Mouse (Mus musculus): ENCODE results near the gene Fam129a.
"Not testable (repeated sequence)": the region's sequence is repeated elsewhere in the genome, so short reads cannot be mapped to it uniquely, and the experiment has no call there.

The Fam129a gene

GRCm38 (mm10) chr1:151572601-151573320 is 1.8 kb downstream of the Fam129a start:
- CTCF ChIA-PET, result interaction anchor here in 1 of 4 experiments (0.9 kb wide), 1 partner anchor 131 kb away, joined by 3 read pairs; no protein-coding TSS in a partner anchor
- POLR2A ChIA-PET, result interaction anchor here in 3 of 4 experiments (0.5 to 3.3 kb wide), 10 partner anchors 9 to 75 kb away, joined by 3 to 9 read pairs (median 4); partner anchors contain the start of gene Rnf2 (in 3 of the 3)

- CTCF ChIA-PET, result interaction anchor here in 3 of 4 experiments (0.5 to 1.5 kb wide), 4 partner anchors 16 to 1934 kb away, joined by 3 to 5 read pairs (median 4); no protein-coding TSS in a partner anchor
- POLR2A ChIA-PET, result interaction anchor here in 2 of 4 experiments (0.9 to 1.3 kb wide), 2 partner anchors 93 to 135 kb away, joined by 3 to 14 read pairs; no protein-coding TSS in a partner anchor
These were observed 9.4 kb downstream of the Fam129a start for GRCm38 (mm10) chr1:151580200-151580982.

DNA sequence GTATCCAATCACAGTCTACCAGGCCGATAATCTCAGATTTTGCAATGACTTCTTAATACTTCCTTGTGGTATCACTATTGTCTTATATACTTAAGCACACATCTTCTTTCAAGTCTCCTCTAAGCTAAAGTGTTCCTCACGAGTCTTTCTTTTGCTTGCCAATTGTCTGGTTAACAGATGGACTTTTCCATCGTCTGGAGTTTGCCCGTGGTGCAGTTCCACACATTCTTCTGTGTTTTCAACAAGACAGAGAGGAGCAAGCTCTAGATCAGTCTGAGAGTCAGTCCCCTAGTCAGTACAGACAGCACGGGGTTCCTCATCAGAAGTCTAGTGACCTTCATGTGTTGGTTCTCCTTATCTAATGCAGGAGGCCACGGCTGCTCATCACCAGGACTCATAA is 10.5 kb downstream of the Fam129a start:
- ChIA-PET POLR2A (interaction anchor here in 2 of 4 experiments (0.7 to 1.4 kb wide), 5 partner anchors 9 to 94 kb away, joined by 3 to 4 read pairs (median 3); partner anchors contain the start of gene Rnf2 (in 1 of the 2)), CTCF (no interaction called here)

- POLR2A ChIA-PET, result interaction anchor here in 3 of 4 experiments (0.6 to 1.4 kb wide), 7 partner anchors 9 to 82 kb away, joined by 3 to 5 read pairs (median 4); partner anchors contain the start of gene Rnf2 (in 1 of the 3)
- CTCF ChIA-PET, result no interaction called here
These were observed 11.0 kb downstream of the Fam129a start for GRCm38 (mm10) chr1:151581977-151582376.

DNA sequence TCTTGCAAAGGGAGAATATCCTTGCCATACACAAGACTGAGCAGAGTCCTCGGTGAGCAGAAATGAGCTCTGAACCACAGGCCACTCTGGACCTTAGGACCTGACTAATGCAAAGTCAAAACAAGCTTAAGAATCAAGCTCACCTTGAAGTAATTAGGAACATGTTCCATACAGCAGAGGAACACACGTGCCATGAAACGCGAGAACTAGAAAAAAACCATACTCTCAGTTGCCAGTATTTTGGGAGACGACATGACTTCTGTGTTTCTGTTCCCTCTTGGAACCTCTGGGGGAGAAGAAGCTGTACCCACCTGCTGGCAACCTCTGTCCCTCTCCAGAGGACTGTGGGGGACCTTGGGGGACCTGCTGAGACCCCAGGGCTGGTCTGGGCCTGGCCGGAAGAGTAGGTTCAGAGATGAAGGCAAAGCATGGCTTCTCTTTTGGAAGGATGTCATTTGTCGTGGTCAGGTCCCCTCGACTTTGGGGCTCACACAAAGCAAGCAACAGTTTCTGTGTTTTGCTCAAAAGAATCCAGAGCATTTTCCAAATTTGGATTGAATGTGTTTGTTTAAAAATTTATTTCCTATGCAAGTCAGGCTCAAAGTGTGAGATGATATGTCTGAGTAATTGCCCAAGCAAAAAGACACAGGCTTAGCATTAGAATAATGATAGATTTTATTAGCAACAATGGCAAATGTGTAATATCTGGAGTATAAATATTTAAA is 12.6 kb downstream of the Fam129a start:
- CTCF ChIA-PET, result interaction anchor here in 1 of 4 experiments (0.6 kb wide), 2 partner anchors 19 to 86 kb away, joined by 3 read pairs; no protein-coding TSS in a partner anchor
- POLR2A ChIA-PET, result no interaction called here

DNA sequence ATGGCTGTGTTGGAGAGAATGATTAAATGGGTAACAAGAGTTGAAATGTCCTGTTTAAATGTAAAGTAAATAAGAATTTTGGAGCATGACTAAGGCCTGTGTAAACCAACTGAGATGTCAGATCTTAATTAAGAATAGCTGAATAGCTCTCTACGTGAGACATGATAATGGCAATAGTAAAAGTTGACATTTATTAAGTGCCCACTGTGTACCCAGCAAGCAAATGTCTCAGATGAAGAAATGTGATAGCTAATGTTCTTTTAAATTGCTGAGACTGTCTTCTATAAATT is 13.1 kb downstream of the Fam129a start:
- CTCF ChIA-PET, result no interaction called here
- POLR2A ChIA-PET, result no interaction called here

DNA sequence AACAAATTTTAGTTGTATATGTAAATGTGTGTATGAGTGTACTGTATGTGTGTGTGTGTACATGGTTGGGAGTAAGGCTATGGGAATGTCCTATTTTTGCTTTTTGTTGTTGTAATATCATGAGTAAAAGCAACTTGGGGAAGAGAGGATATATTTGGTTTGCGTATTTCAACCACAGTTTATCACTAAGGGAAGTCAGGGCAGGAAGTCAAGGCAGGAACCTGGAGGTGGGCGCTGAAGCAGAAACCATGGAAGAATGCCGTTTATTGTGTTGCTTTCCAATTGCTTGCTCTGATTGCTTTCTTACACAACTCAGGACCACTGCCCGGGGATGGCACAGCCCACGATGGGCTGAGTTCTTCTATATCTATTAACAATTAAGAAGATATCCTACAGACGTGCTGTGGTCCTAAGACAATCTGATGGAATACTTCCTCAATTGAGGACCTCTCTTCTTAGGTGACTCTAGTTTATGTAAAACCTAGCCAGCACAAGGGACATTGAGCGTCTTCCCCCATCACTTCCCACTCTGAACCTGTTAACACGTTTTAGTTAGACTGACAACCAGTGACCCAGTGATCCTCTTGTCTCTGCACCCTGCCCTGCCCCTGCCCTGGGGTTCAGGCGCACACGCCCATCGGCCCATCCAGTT is 13.7 kb downstream of the Fam129a start:
- POLR2A ChIA-PET, result interaction anchor here in 1 of 4 experiments (1.0 kb wide), 2 partner anchors 11 to 85 kb away, joined by 4 to 7 read pairs; no protein-coding TSS in a partner anchor
- CTCF ChIA-PET, result no interaction called here

GRCm38 (mm10) chr1:151585647-151586046 is 14.7 kb downstream of the Fam129a start:
- POLR2A ChIA-PET, result interaction anchor here in 2 of 4 experiments (0.8 to 1.0 kb wide), 3 partner anchors 10 to 86 kb away, joined by 3 to 7 read pairs (median 4); partner anchors contain the start of gene Fam129a (in 1 of the 2)
- CTCF ChIA-PET, result no interaction called here

DNA sequence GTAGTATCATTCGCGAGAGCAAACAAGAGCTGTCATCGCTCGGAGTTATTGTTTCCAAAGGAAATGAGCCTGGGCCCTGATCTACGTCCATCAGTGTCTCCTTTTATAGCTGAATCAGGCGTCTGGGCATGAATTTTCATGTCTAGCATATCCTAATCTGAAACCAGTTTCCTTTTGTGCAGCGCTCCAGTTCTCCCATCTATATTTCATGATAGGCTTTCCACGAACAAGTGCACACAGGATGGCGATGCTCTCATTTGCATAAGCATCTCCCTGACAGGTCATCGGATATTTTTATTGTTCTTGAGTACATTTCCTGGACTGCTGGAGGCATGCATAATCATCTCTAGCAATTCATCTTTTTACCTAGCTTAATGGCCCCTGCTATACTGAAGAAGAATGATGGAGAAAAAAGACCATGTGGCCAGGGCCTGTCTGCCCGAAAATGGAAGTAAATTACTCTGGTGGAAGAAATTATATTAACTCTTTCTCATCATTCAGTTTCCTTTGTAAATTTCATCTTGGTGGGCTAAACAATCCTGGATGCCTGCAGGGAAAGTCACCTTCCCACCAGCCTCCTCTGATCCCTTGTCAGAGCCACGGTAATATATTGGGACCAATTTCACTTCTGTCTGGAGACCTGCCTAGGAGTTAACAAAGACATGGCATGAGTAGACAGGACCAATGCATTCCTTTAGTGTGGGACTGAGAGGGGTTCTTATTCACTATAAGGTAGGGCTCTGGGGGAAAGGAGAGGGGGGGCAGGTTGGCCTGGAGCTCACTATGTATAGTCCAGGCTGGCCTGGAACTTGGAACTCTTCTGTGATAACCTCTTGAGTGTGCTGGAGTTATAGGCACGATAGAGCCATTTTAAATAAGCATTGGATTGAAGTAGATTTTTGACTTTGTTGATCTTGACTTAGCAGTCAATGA is 21.4 kb downstream of the Fam129a start:
- CTCF ChIA-PET, result no interaction called here
- POLR2A ChIA-PET, result interaction anchor here in 1 of 4 experiments (0.6 to 1.0 kb wide), 3 partner anchors 11 to 93 kb away, joined by 3 read pairs; no protein-coding TSS in a partner anchor

DNA sequence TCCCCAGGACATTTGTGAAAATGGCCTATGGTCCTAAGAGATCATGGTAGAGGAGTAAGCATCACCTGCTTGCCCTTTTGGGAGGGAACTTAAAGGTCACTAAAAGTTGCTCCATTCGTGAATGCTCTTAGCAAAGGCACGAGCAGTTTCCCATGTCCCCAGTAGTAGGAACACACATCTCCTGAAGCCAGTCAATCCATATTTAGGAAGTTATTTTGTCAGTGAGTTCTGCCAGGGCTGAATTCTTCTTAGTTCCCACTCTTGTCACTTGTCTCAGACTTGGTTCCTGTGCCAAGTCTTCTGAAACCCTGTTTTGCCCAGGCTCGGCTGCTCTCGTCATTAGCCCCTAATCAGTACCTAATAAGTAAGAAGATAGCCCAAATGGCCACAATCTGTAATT is 23.9 kb downstream of the Fam129a start:
- ChIA-PET POLR2A (interaction anchor here in 1 of 4 experiments (0.6 kb wide), 1 partner anchor 95 kb away, joined by 6 read pairs; no protein-coding TSS in a partner anchor), CTCF (no interaction called here)

DNA sequence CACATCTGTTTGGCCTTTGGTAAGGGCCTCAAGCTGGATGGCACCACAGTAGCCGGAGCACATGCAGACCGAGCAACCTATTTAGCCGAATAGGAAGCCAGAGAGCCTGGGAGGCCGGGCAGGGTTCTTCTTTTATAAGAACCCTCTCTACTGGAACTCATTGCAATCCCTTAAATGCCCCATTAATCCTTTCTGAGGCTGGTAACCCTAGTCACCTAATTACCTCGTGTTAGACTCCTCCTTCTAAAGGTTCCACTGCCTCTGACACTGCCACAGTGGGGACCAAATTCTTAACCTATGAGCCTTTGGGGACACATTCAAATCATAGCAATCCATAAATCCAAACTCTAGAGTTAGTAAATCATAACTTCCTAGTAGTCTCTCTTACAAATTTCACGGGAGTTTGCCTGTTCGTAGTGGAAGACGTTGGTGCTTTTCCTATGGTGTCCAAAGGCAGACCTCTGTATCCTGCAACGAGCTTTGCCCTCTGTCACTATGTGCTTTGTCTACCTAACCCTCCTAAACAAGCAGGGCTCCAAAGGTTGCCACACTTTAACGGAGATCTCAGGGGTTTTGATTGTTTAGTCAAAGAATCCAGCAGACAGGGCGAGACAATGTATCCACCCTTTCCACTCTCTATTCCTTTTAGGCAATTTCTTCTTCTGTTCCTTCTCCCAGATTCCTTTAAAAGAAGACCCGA is 24.8 kb downstream of the Fam129a start:
- ChIA-PET CTCF (interaction anchor here in 2 of 4 experiments (0.8 to 1.3 kb wide), 2 partner anchors 31 to 98 kb away, joined by 3 read pairs; no protein-coding TSS in a partner anchor), POLR2A (interaction anchor here in 1 of 4 experiments (0.9 to 1.4 kb wide), 3 partner anchors 11 to 64 kb away, joined by 3 to 4 read pairs (median 3); no protein-coding TSS in a partner anchor)

GRCm38 (mm10) chr1:151596562-151596961 is 25.6 kb downstream of the Fam129a start:
- POLR2A ChIA-PET, result interaction anchor here in 1 of 4 experiments (0.9 to 1.4 kb wide), 3 partner anchors 11 to 96 kb away, joined by 3 to 5 read pairs (median 4); partner anchors contain the start of gene Rnf2

GRCm38 (mm10) chr1:151597677-151598297 is 26.8 kb downstream of the Fam129a start:
- CTCF ChIA-PET, result no interaction called here
- POLR2A ChIA-PET, result no interaction called here

More at GRCm38 (mm10) chr1:151596562-151596961, 25.6 kb downstream of the Fam129a start:
- CTCF ChIA-PET, result interaction anchor here in 2 of 4 experiments (0.8 to 1.3 kb wide), 2 partner anchors 32 to 99 kb away, joined by 3 read pairs; no protein-coding TSS in a partner anchor

DNA sequence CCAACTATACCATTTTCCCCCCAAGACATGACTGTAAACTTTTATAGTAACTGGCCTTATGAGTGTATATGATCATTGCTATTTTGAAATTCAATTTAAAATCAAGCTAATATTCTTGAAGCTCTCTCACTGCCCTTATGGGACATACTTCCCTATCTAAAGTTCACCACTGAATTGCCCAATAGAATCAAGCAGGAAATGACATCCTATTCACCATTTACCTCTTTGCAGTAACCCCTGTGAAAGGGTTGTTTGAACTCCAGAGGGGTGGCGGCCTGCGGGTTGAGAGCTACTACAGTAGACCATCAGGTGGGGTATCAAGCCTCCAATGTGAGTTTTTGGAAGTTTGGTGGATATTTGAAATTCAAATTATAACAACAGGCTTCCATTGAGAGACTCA is 27.9 kb downstream of the Fam129a start:
- CTCF ChIA-PET, result no interaction called here
- POLR2A ChIA-PET, result no interaction called here

DNA sequence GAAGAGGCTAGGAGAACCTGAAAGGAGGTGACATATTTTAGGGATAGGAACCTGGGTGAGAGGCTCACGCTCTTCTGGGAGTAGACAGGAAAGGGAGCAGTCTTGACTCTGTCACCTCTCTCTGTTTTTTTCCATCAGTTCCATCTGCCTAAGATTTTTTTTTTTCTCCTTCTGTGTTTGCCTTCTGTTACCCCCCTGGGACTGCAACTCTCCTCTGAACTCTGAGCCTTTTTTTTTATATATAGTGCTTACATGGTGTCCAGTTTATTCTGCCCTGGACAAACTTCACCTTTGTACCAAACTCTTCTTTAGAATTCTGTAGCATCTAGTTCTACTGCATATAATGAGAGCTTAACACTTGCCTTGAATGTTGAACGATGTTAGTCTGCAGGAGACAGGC is 33.3 kb downstream of the Fam129a start:
- POLR2A ChIA-PET, result interaction anchor here in 3 of 4 experiments (0.6 to 1.2 kb wide), 4 partner anchors 18 to 142 kb away, joined by 3 to 4 read pairs (median 3); no protein-coding TSS in a partner anchor
- CTCF ChIA-PET, result no interaction called here

GRCm38 (mm10) chr1:151607957-151608356 is 37.0 kb downstream of the Fam129a start:
- CTCF ChIA-PET, result not testable (repeated sequence)
- POLR2A ChIA-PET, result interaction anchor here in 2 of 4 experiments (0.5 to 1.1 kb wide), 2 partner anchors 16 to 17 kb away, joined by 3 read pairs; no protein-coding TSS in a partner anchor
